Mouse (Mus musculus) layer of hippocampus, postnatal 10 days (tissue): Measurements from ENCODE around the gene Gm29609. TPM values are rescaled to one million over a fixed set of nuclear protein-coding genes. Genes with fewer than 3 reads are reported as not detected.

ENCODE experiments used
- total RNA-seq, 2 experiments: library from RNA; stranded (reverse); gene quantifications; 2 replicates each; pipeline ENCODE4 v1.2.3; 2021

The Gm29609 gene
- total RNA-seq, 2 experiments from 2014 or later, result 2.2 to 2.6 TPM

Other genes with a start within 250 kb of the Gm29609 start
- gene Cgref1, start 234.3 kb downstream of the Gm29609 start, total RNA-seq, result 10 to 100 TPM; 39.6 to 43.0 TPM
- 100 to 1,000 TPM; 116 to 125 TPM for gene Preb, start 219.6 kb downstream of the Gm29609 start, total RNA-seq
- gene Tcf23, start 211.2 kb downstream of the Gm29609 start, total RNA-seq, result not detected
- 10 to 100 TPM; 80.1 to 86.1 TPM for gene Atraid, start 131.6 kb downstream of the Gm29609 start, total RNA-seq
- gene Slc5a6, start 131.0 kb downstream of the Gm29609 start, total RNA-seq, result 10 to 100 TPM; 14.2 to 16.6 TPM
- gene Cad, start 125.1 kb downstream of the Gm29609 start, total RNA-seq, result 10 to 100 TPM; 21.2 to 23.2 TPM
- gene Dnajc5g, start 73.6 kb downstream of the Gm29609 start, total RNA-seq, result not detected
- gene Slc30a3, start 71.7 kb downstream of the Gm29609 start, total RNA-seq, result 10 to 100 TPM; 41.0 to 47.6 TPM
- not detected for gene Trim54, start 63.2 kb downstream of the Gm29609 start, total RNA-seq
- not detected for gene Ucn, start 41.1 kb downstream of the Gm29609 start, total RNA-seq
- gene Mpv17, start 25.7 kb downstream of the Gm29609 start, total RNA-seq, result 10 to 100 TPM; 36.3 to 41.4 TPM
- gene Gtf3c2, start 233 bp upstream of the Gm29609 start, total RNA-seq, result 10 to 100 TPM; 57.4 to 66.3 TPM
- gene Snx17, start 13.3 kb upstream of the Gm29609 start, total RNA-seq, result 10 to 100 TPM; 77.1 to 83.3 TPM
- 10 to 100 TPM; 53.0 to 62.7 TPM for gene Eif2b4, start 13.5 kb upstream of the Gm29609 start, total RNA-seq
- 10 to 100 TPM; 28.9 to 33.1 TPM for gene Zfp513, start 22.4 kb upstream of the Gm29609 start, total RNA-seq
- gene Ppm1g, start 40.8 kb upstream of the Gm29609 start, total RNA-seq, result 100 to 1,000 TPM; 102 to 107 TPM
- gene Nrbp1, start 61.0 kb upstream of the Gm29609 start, total RNA-seq, result 10 to 100 TPM; 76.3 to 76.6 TPM
- gene Gm9970, start 61.3 kb upstream of the Gm29609 start, total RNA-seq, result not detected
- 1 to 10 TPM; 2.3 to 2.9 TPM for gene Krtcap3, start 71.8 kb upstream of the Gm29609 start, total RNA-seq
- 10 to 100 TPM; 68.7 to 70.3 TPM for gene Ift172, start 111.2 kb upstream of the Gm29609 start, total RNA-seq
- gene Fndc4, start 116.2 kb upstream of the Gm29609 start, total RNA-seq, result 100 to 1,000 TPM; 164 to 185 TPM
- under 1 TPM; 0.09 to 0.25 TPM for gene Gckr, start 117.5 kb upstream of the Gm29609 start, total RNA-seq